Mouse (Mus musculus) frontal cortex, postnatal 14 days (tissue): ENCODE measurements around the gene Dcn.

Experiments
- DNase-seq, 2 experiments: peaks; one replicate each; pipeline ENCODE4 v3.0.0; 2022; ENCODE audit warnings: low spot score in 2 of 2

Gene Dcn

DNA sequence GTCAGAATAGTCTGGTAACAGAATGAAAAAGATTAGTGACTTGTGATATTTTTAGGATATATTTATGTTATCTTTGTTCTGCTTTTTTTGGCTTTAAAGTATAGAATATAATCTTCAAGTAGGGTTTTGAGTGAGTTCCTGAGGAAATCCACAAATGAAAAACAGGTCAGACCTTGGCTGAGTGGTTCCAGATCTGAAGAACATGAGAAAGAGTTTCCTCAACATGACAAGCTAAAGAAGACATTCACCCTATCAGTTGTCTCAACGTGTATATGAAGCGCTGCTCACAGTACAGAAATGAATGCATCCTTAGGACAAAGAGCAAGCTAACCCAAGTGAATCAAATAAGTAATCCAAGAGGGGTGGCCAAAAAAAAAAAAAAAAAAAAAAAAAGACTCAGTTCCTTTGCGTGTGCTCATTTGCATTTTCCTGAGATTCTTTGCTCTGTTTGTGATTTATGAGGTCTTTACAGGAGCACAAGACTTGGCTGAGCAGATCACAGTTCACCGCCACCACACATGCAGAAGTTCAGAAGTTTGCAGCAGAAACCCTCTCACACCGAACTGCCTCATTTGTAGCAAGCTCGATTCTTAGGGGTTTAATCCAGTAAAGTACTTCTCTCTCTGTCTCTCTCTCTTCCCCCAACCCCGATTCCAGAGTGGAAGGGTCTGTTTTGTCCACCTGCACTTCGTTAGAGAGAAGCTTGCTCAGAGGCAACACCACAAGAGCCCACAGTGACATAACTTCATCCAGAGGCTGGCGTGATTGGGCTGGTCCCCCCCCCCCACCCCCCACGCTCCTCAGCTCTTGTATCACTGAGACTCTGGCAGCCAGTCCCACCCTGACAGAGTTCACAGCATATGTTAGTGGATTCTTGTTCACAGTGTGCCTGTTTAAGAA lies 85.8 kb downstream of the Dcn start, which contains the start of gene Lum:
TSS of gene Lum (plus strand) at position 172 of the 900 bp plus-strand sequence.
- DNase-seq = no peak

DNA sequence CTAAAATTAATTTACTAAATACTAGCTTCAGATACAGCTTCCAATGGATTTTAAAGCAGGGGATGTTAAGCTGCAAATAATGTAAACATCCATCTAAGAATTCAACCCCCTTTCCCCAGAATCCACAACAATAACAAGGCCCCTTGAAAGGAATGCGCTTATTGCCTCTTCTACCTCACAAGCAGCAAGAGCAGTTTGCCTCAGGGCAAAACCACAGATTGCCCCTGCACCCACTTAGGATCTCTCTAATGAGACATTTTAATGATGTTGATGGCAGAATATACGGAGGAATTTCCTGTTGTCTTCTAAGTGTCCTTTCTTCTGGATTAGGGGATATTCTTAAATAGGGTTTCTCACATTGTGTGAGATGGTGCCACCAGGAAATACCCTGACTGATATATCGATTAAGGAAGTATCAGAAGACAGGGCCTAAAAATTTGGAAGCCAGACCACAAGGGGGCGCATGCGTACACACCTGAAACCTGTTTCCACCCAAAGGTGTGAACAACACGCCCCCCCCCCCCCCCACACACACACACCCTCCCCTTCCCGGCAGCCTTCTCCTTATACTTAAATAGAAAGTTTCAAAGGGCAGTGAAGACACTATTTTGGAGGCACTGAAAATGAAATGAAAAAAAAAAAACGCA lies 88.2 kb downstream of the Dcn start:
- DNase-seq = no peak
